11 mouse cellular contexts compared by ENCODE assay signal in the genomic region with DNA sequence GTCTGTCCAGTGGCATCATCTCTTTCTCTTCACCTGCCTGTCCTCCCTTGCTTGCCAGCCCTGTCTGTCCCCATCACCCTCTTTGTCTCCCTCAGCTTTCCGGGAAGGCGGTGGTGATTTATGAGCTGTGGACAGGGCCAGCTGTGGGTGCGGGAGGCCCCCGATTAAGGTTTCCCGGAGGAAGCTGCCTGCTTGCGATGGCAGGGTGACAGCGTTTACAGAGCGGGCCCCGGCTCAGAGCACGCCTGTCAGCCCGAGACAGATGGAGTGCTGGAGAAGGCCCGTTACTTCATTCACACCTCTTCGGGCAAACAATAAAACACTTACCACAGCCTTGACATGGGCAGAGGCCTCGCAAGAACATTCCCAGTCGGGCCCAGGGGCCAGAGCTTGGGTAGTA.
A peak's percentile ranks its signal among the peaks of the same experiment; 100 is the strongest.
DNase-seq lines count a peak whose midpoint lies in the region; ATAC-seq and TF ChIP-seq lines count a peak whose summit lies in the region.
"Had no signal": no experiment of that assay in that cellular context is flagged by ENCODE, and none has a peak within 500 bp of the region (broad histone marks: within the 10 kb centered on the region; RNA-seq: fewer than 3 reads in every experiment).

No protein-coding gene starts in this region.

- no peak overlapping the region for H3ac ChIP-seq in C2C12 (ENCODE audit: control insufficient read depth, insufficient read length, low read depth)

- H3K27me3 ChIP-seq in kidney, embryonic 14.5 days (ENCODE audit: control insufficient read depth, insufficient read depth, low read length), result no peaks in the 10 kb centered on the region; the same call in 1 of the 2 replicates
- H3K27me3 ChIP-seq in C2C12 (ENCODE audit: control insufficient read depth, insufficient read depth, insufficient read length), result peaks cover 4% of the 10 kb centered on the region
- 0 out of 2 replicates have a peak, but pooled peaks cover 9% of the 10 kb centered on the region for H3K27me3 ChIP-seq in forebrain, embryonic 12.5 days
- H3K27me3 ChIP-seq in limb, embryonic 10.5 days (ENCODE audit: low read depth, poor library complexity, severe bottlenecking), result peaks cover 93% of the 10 kb centered on the region

- H3K79me3 ChIP-seq in C2C12 (ENCODE audit: low read depth), result no peaks in the 10 kb centered on the region

- H3K9me3 ChIP-seq in kidney, embryonic 14.5 days (ENCODE audit: control insufficient read depth, low read length), result no peaks in the 10 kb centered on the region
- H3K9me3 ChIP-seq in forebrain, embryonic 12.5 days, result no peaks in the 10 kb centered on the region
- H3K9me3 ChIP-seq in limb, embryonic 10.5 days (replicated peaks), result no peaks in the 10 kb centered on the region
- H3K9me3 ChIP-seq: liver, embryonic 13.5 days had no signal

- H3K79me2 ChIP-seq in C2C12 (ENCODE audit: control insufficient read depth, insufficient read depth), result no peaks in the 10 kb centered on the region

- TF ChIP-seq CTCF in C2C12 (IDR thresholded peaks at IDR 0.05; ENCODE audit: control insufficient read depth, insufficient read depth, insufficient read length), result no peak

- H3K4me1 ChIP-seq in kidney, embryonic 14.5 days (ENCODE audit: control insufficient read depth, insufficient read depth, low read length), result peaks cover 20% of the 10 kb centered on the region
- H3K4me1 ChIP-seq in forebrain, embryonic 12.5 days, result no peaks in the 10 kb centered on the region
- peaks cover 41% of the 10 kb centered on the region for H3K4me1 ChIP-seq in limb, embryonic 10.5 days
- H3K4me1 ChIP-seq: liver, embryonic 13.5 days had no signal

- H3K4me2 ChIP-seq in kidney, embryonic 14.5 days (replicated peaks; ENCODE audit: low read depth, low read length), result no peak overlapping the region
- H3K4me2 ChIP-seq in forebrain, embryonic 12.5 days, result no peak overlapping the region
- H3K4me2 ChIP-seq: liver, embryonic 13.5 days had no signal

- H3K36me3 ChIP-seq in kidney, embryonic 14.5 days (ENCODE audit: control insufficient read depth, insufficient read depth, low read length), result no peaks in the 10 kb centered on the region
- no peaks in the 10 kb centered on the region for H3K36me3 ChIP-seq in C2C12 (ENCODE audit: control insufficient read depth, insufficient read depth)
- H3K36me3 ChIP-seq in forebrain, embryonic 12.5 days (replicated peaks), result no peaks in the 10 kb centered on the region
- no peaks in the 10 kb centered on the region for H3K36me3 ChIP-seq in limb, embryonic 10.5 days
- H3K36me3 ChIP-seq: liver, embryonic 13.5 days had no signal

- H3K27ac ChIP-seq in kidney, embryonic 14.5 days (ENCODE audit: low read depth, low read length), result no peak overlapping the region
- peak overlapping the region; percentile 60 for H3K27ac ChIP-seq in forebrain, embryonic 12.5 days
- H3K27ac ChIP-seq in limb, embryonic 10.5 days, result peak overlapping the region; percentile 46; the same call in 1 of the 2 replicates
- H3K27ac ChIP-seq: liver, embryonic 13.5 days had no signal

- 3% methylated on average over 15 of the region's 15 CpGs for WGBS in kidney, embryonic 14.5 days
- 60% methylated on average over 15 of the region's 15 CpGs for WGBS in forebrain, embryonic 12.5 days
- 11% methylated on average over 15 of the region's 15 CpGs for WGBS in limb, embryonic 10.5 days

- no peak overlapping the region for H3K4me3 ChIP-seq in kidney, embryonic 14.5 days (ENCODE audit: low read length)
- no peak overlapping the region for H3K4me3 ChIP-seq in C2C12 (ENCODE audit: insufficient read depth, poor library complexity, severe bottlenecking)
- H3K4me3 ChIP-seq in forebrain, embryonic 12.5 days (replicated peaks), result no peak overlapping the region
- peak overlapping the region; percentile 20; the same call in 1 of the 2 replicates for H3K4me3 ChIP-seq in limb, embryonic 10.5 days
- H3K4me3 ChIP-seq: liver, embryonic 13.5 days had no signal

- ATAC-seq in kidney, embryonic 14.5 days (ENCODE audit: low FRiP score, low TSS enrichment), result peak; percentile 36; the same call in 1 of the 2 replicates
- ATAC-seq in forebrain, embryonic 12.5 days (ENCODE audit: low FRiP score), result peak; percentile 6; the same call in 1 of the 2 replicates
- ATAC-seq: intestine, embryonic 16.5 days had no signal

- peak overlapping the region; percentile 2; the same call in 1 of the 2 replicates for H3K9ac ChIP-seq in kidney, embryonic 14.5 days (ENCODE audit: low read depth, low read length)
- H3K9ac ChIP-seq in forebrain, embryonic 12.5 days, result no peak overlapping the region
- H3K9ac ChIP-seq: liver, embryonic 13.5 days had no signal

- DNase-seq in kidney, adult 8-10 months, result no peak
- peak; percentile 77 for DNase-seq in limb, embryonic 10.5 days (ENCODE audit: low spot score)
- no peak for DNase-seq in left cerebral cortex, adult 9 months (ENCODE audit: low spot score in 2 of 2)
- no peak for DNase-seq in ovary, adult 18-20 months (ENCODE audit: low spot score)
- no peak for DNase-seq in adrenal gland, adult 2 months
- DNase-seq: liver, embryonic 13.5 days; thymus, postnatal 14 days had no signal

TF ChIP-seq in C2C12, 6 proteins besides CTCF, POLR2A, EP300 and RAD21:
- TF ChIP-seq MYOD1 (IDR thresholded peaks at IDR 0.05; ENCODE audit: control insufficient read depth, insufficient read length, low read depth), result peak; percentile 86
- TF ChIP-seq FOSL1 (IDR thresholded peaks at IDR 0.05; ENCODE audit: insufficient read depth, low read length, poor library complexity, severe bottlenecking), result no peak
